Mouse (Mus musculus): ENCODE data around the gene Shh. TPM values are rescaled to one million over a fixed set of nuclear protein-coding genes. Genes with fewer than 3 reads are reported as not detected.

Gene Shh
- polyA plus RNA-seq (2017; shearing (Covaris generic)), result not detected

DNA sequence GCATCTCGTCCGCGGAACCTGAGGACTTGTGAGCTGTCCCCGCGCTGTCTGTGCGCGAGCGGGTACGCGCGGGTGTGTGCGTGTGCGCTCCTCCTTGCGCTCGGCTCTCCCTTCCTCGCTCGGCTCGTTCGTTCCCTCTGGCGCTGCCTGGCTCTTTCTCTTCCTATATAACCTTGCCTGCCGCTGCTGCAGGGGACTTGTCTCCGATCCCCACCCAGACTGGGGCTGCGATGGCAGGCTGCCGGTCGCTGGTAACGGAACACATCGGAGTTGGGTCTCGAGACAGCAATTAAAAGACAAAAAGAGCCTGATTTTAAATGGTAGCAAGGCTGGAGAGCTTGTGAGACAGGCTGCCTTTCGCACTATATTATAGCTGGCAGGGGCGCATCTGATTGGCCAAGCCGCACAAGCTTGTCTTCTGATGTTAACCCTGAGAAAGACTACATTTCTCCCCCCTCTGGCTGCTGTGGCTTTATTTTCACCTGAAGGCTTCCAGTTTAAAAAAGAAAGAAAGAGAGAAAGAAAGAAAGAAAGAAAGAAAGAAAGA lies at the start of gene Shh:
Gene Shh, minus strand, starts transcription at position 497 of the 547 bp plus-strand sequence.

Other genes starting within 250 kb of the Shh start
- gene Cnpy1, start 221.4 kb downstream of the Shh start, polyA plus RNA-seq (2017; shearing (Covaris generic)), result under 1 TPM in 1 of 2 experiments, not detected in 1; 0.06 TPM
- gene Rbm33, start 150.1 kb downstream of the Shh start, polyA plus RNA-seq (2017; shearing (Covaris generic)), result 10 to 100 TPM; 29.3 to 37.0 TPM